Mouse (Mus musculus) CH12.LX (cell line): ENCODE measurements at regions not wholly inside any gene's neighbourhood (a gene's known extent, or its start where the extent isn't known, plus 50 kb on each side); places are given as distances from the start of the nearest gene placed in this dataset.

Source experiments
- DNase-seq: peaks from one replicate; pipeline ENCODE4 v3.0.0-alpha.2; 2013; ENCODE audit errors: extremely low read depth
- H3K27ac ChIP-seq: 2 replicates; pipeline ENCODE4 v1.5.1; 2012; ENCODE audit warnings: low read depth, mild to moderate bottlenecking, control low read depth, moderate library complexity; ENCODE audit not compliant: insufficient read depth
- H3K27me3 ChIP-seq: replicated peaks from 2 replicates; pipeline ENCODE3; 2012; ENCODE audit warnings: inconsistent platforms
- H3K36me3 ChIP-seq, 2 experiments: replicated peaks in 1 of 2; 2 replicates each; pipeline versions ENCODE3 to v1.6.1; 2012; ENCODE audit warnings: inconsistent platforms in 1 of 2, low read length in 1 of 2, mild to moderate bottlenecking in 1 of 2, mixed read lengths in 1 of 2, moderate library complexity in 1 of 2; ENCODE audit not compliant: control insufficient read depth in 1 of 2, insufficient read depth in 1 of 2
- H3K4me1 ChIP-seq, 2 experiments: 2 replicates each; pipeline ENCODE4 v1.6.1; 2012; ENCODE audit warnings: inconsistent platforms in 1 of 2, moderate library complexity in 1 of 2; ENCODE audit not compliant: insufficient read depth in 2 of 2, control insufficient read depth in 1 of 2
- H3K4me2 ChIP-seq: 2 replicates; pipeline ENCODE4 v1.6.1; 2012; ENCODE audit warnings: low read depth, mild to moderate bottlenecking, control low read depth; ENCODE audit not compliant: poor library complexity, insufficient read depth, severe bottlenecking
- H3K4me3 ChIP-seq, 3 experiments: fragments of 150-350 bp in 1 of 3; sonication (generic) in 1 of 3; replicated peaks in 1 of 3; 2 replicates each; pipeline versions ENCODE3 to v1.5.1; 2011 to 2012; ENCODE audit warnings: low read depth in 2 of 3, low read length in 2 of 3, mild to moderate bottlenecking in 2 of 3, moderate library complexity in 2 of 3, control low read depth in 1 of 3, improper control_type of control experiment in 1 of 3, inconsistent platforms in 1 of 3, mixed read lengths in 1 of 3; ENCODE audit not compliant: poor library complexity in 1 of 3
- H3K79me2 ChIP-seq: replicated peaks from 2 replicates; pipeline ENCODE4 v1.6.1; 2012; ENCODE audit warnings: mild to moderate bottlenecking, moderate library complexity; ENCODE audit not compliant: control insufficient read depth, poor library complexity, insufficient read depth, severe bottlenecking; ENCODE audit errors: extremely low read depth
- H3K9ac ChIP-seq: 2 replicates; pipeline ENCODE4 v1.6.1; 2012; ENCODE audit warnings: low read depth, mild to moderate bottlenecking, control low read depth, moderate library complexity; ENCODE audit not compliant: insufficient read depth
- H3K9me3 ChIP-seq: replicated peaks from 2 replicates; pipeline ENCODE3; 2012; ENCODE audit warnings: low read length, inconsistent platforms, mixed read lengths
- CHD1 ChIP-seq: IDR thresholded peaks from 2 replicates; pipeline ENCODE4 v1.6.1; 2012; ENCODE audit warnings: low read depth, low read length, improper control_type of control experiment, inconsistent platforms
- CHD2 ChIP-seq: IDR thresholded peaks from 2 replicates; pipeline ENCODE4 v1.6.1; 2011; ENCODE audit warnings: low read length, improper control_type of control experiment
- CTCF ChIP-seq, 2 experiments: IDR thresholded peaks in 1 of 2; conservative IDR thresholded peaks in 1 of 2; 2 replicates each; pipeline ENCODE4 v1.5.1; 2011 to 2012; ENCODE audit warnings: low read depth in 2 of 2, low read length in 2 of 2, improper control_type of control experiment in 1 of 2, inconsistent platforms in 1 of 2, mild to moderate bottlenecking in 1 of 2, moderate library complexity in 1 of 2
- E2F4 ChIP-seq: IDR thresholded peaks from 2 replicates; pipeline ENCODE4 v1.6.1; 2011; ENCODE audit warnings: low read depth, low read length, improper control_type of control experiment; ENCODE audit not compliant: insufficient replicate concordance
- EP300 ChIP-seq: IDR thresholded peaks from 2 replicates; pipeline ENCODE4 v1.6.1; 2011; ENCODE audit warnings: low read length, improper control_type of control experiment
- GABPA ChIP-seq: IDR thresholded peaks from 2 replicates; pipeline ENCODE4 v1.6.1; 2012; ENCODE audit warnings: low read depth, low read length, improper control_type of control experiment, inconsistent platforms; ENCODE audit not compliant: insufficient replicate concordance
- IRF4 ChIP-seq: IDR thresholded peaks from 2 replicates; pipeline ENCODE4 v1.6.1; 2014; ENCODE audit warnings: low read depth, mild to moderate bottlenecking, inconsistent platforms, low read length, improper control_type of control experiment
- JUN ChIP-seq: IDR thresholded peaks from 2 replicates; pipeline ENCODE4 v1.6.1; 2011; ENCODE audit warnings: low read depth, mild to moderate bottlenecking, low read length, improper control_type of control experiment, moderate library complexity; ENCODE audit not compliant: insufficient read depth
- KAT2A ChIP-seq: IDR thresholded peaks from 2 replicates; pipeline ENCODE4 v1.6.1; 2012; ENCODE audit warnings: low read length, improper control_type of control experiment, inconsistent platforms; ENCODE audit not compliant: insufficient replicate concordance
- MAFK ChIP-seq: IDR thresholded peaks from 2 replicates; pipeline ENCODE4 v1.6.1; 2011; ENCODE audit warnings: low read length, improper control_type of control experiment; ENCODE audit not compliant: insufficient replicate concordance
- MAZ ChIP-seq: IDR thresholded peaks from 2 replicates; pipeline ENCODE4 v1.6.1; 2012; ENCODE audit warnings: low read depth, mild to moderate bottlenecking, inconsistent platforms, low read length, improper control_type of control experiment, moderate library complexity
- MEF2A ChIP-seq: IDR thresholded peaks from 2 replicates; pipeline ENCODE4 v1.6.1; 2014; ENCODE audit warnings: low read depth, mild to moderate bottlenecking, inconsistent platforms, low read length, improper control_type of control experiment, borderline replicate concordance
- MXI1 ChIP-seq: IDR thresholded peaks from 2 replicates; pipeline ENCODE4 v1.6.1; 2011; ENCODE audit warnings: mild to moderate bottlenecking, low read depth, low read length, improper control_type of control experiment
- MYC ChIP-seq: IDR thresholded peaks from 2 replicates; pipeline ENCODE4 v1.6.1; 2011; ENCODE audit warnings: low read depth, mild to moderate bottlenecking, improper control_type of control experiment, low read length
- NELFE ChIP-seq: IDR thresholded peaks from 2 replicates; pipeline ENCODE4 v1.6.1; 2011; ENCODE audit warnings: low read depth, low read length, improper control_type of control experiment
- PAX5 ChIP-seq: IDR thresholded peaks from 2 replicates; pipeline ENCODE4 v1.6.1; 2012; ENCODE audit warnings: low read length, inconsistent platforms, mixed read lengths
- POLR2AphosphoS2 ChIP-seq: IDR thresholded peaks from 2 replicates; pipeline ENCODE4 v1.6.1; 2011; ENCODE audit warnings: low read depth, low read length, improper control_type of control experiment
- RAD21 ChIP-seq: IDR thresholded peaks from 2 replicates; pipeline ENCODE4 v1.6.1; 2011; ENCODE audit warnings: low read depth, mild to moderate bottlenecking, low read length, improper control_type of control experiment, moderate library complexity
- SIN3A ChIP-seq: IDR thresholded peaks from 2 replicates; pipeline ENCODE4 v1.6.1; 2012; ENCODE audit warnings: low read length, improper control_type of control experiment, inconsistent platforms
- TCF12 ChIP-seq: IDR thresholded peaks from 2 replicates; pipeline ENCODE4 v1.6.1; 2014; ENCODE audit warnings: low read depth, mild to moderate bottlenecking, inconsistent platforms, low read length, improper control_type of control experiment
- UBTF ChIP-seq: IDR thresholded peaks from 2 replicates; pipeline ENCODE4 v1.6.1; 2012; ENCODE audit warnings: low read depth, mild to moderate bottlenecking, inconsistent platforms, low read length, improper control_type of control experiment, moderate library complexity
- USF1 ChIP-seq: IDR thresholded peaks from 2 replicates; pipeline ENCODE4 v1.6.1; 2014; ENCODE audit warnings: low read depth, mild to moderate bottlenecking, inconsistent platforms, low read length, improper control_type of control experiment
- ZC3H11A ChIP-seq: IDR thresholded peaks from 2 replicates; pipeline ENCODE4 v1.6.1; 2012; ENCODE audit warnings: low read depth, mild to moderate bottlenecking, inconsistent platforms, low read length, improper control_type of control experiment
- ZKSCAN1 ChIP-seq: IDR thresholded peaks from 2 replicates; pipeline ENCODE4 v1.6.1; 2012; ENCODE audit warnings: low read depth, inconsistent platforms, low read length, improper control_type of control experiment, borderline replicate concordance
- ZMIZ1 ChIP-seq: IDR thresholded peaks from 2 replicates; pipeline ENCODE4 v1.6.1; 2012; ENCODE audit warnings: low read depth, mild to moderate bottlenecking, inconsistent platforms, low read length, improper control_type of control experiment
- ZNF384 ChIP-seq: IDR thresholded peaks from 2 replicates; pipeline ENCODE4 v1.6.1; 2012; ENCODE audit warnings: low read depth, low read length, improper control_type of control experiment, inconsistent platforms
- dilution Hi-C: fragments of 300-500 bp; cut with MboI; formaldehyde crosslinking; loops from 2 replicates; pipeline ENCODE4 v1.14.3; 2020; ENCODE audit warnings: low sequenced_read_pairs; ENCODE audit not compliant: extremely low pct_unique_long_range_greater_than_20kb, extremely low pct_ligation_motif_present
- in situ Hi-C: fragments of 300-500 bp; cut with MboI; formaldehyde crosslinking; loops from 3 replicates; pipeline ENCODE4 v1.14.3; 2019; ENCODE audit warnings: low sequenced_read_pairs, low pct_ligation_motif_present, low pct_unique_long_range_greater_than_20kb, mixed read lengths

- TF ChIP-seq MEF2A (no peak), EP300 (no peak), ZMIZ1 (no peak), PAX5 (no peak), ZC3H11A (no peak), ZKSCAN1 (no peak), MXI1 (no peak)
- H3K9ac ChIP-seq: no peak overlapping the region
- no peaks in the 10 kb centered on the region for H3K9me3 ChIP-seq
- no peaks in the 10 kb centered on the region for H3K36me3 ChIP-seq
- no peak overlapping the region for H3K4me3 ChIP-seq
- H3K79me2 ChIP-seq: no peaks in the 10 kb centered on the region
- DNase-seq: no peak
- H3K27ac ChIP-seq: no peak overlapping the region
- no peaks in the 10 kb centered on the region for H3K4me1 ChIP-seq
- no peak overlapping the region for H3K4me2 ChIP-seq
- dilution Hi-C loops (no loop called here), in situ Hi-C loops (no loop called here)
- H3K27me3 ChIP-seq: no peaks in the 10 kb centered on the region
Observed at GRCm38 (mm10) chr1:35495963-35496362, 572.2 kb upstream of the Hs6st1 start.

GRCm38 (mm10) chr1:35522951-35523350 lies 545.2 kb upstream of the Hs6st1 start:
- Histone ChIP-seq H3K9ac (no peak overlapping the region), H3K27me3 (no peaks in the 10 kb centered on the region), H3K9me3 (no peaks in the 10 kb centered on the region), H3K79me2 (no peaks in the 10 kb centered on the region), H3K4me1 (peaks cover 5 to 35% of the 10 kb centered on the region in 2 experiments), H3K27ac (no peak overlapping the region), H3K36me3 (no peaks in the 10 kb centered on the region), H3K4me2 (no peak overlapping the region), H3K4me3 (no peak overlapping the region)
- TF ChIP-seq CHD1 (no peak), MYC (no peak), E2F4 (no peak), GABPA (no peak)
- dilution Hi-C loops: no loop called here
- in situ Hi-C loops: no loop called here
- DNase-seq: no peak

DNA sequence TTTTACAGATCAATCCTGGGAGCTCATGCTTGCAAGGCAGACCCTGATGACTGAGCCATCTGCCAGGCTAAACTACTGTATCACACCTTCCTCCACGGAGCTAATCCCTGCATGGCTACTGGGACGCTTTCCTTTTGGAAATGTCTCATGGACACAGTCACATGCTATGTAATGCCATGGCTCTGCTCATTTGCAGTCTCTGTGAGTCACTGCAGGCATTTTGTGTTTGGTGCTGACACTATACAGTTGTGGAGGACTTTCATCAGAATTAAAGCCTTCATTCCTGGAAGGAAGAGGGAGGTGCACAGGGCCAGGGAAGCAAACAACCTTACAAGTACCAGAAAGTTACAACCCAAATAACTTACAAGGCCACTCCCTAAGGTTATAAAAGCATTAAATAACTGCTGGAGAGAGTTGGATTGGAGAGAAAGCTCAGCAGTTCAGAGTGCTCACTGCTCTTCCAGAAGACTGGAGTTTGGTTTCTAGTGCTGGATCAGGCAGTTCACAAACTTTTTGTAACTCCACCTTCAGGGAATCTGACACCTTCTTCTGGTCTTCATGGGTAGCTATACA lies 544.3 kb upstream of the Hs6st1 start:
- H3K27ac ChIP-seq: no peak overlapping the region
- H3K36me3 ChIP-seq: no peaks in the 10 kb centered on the region
- in situ Hi-C loops (no loop called here), dilution Hi-C loops (no loop called here)
- TF ChIP-seq SIN3A (no peak), JUN (no peak), UBTF (no peak), KAT2A (no peak), CTCF (conservative IDR thresholded peaks at IDR 0.05 in 1 of 2, IDR thresholded peaks at IDR 0.05 in 1 of 2; ENCODE audit: low read depth in 2 of 2, low read length in 2 of 2) (no peak), IRF4 (no peak), USF1 (no peak), MAZ (no peak), TCF12 (no peak), MXI1 (no peak), NELFE (no peak), CHD2 (no peak), POLR2AphosphoS2 (no peak), MAFK (no peak), RAD21 (no peak), ZKSCAN1 (no peak), ZNF384 (no peak), MEF2A (no peak)
- no peak overlapping the region for H3K4me3 ChIP-seq
- no peak overlapping the region for H3K4me2 ChIP-seq
- H3K79me2 ChIP-seq: no peaks in the 10 kb centered on the region
- no peak overlapping the region for H3K9ac ChIP-seq
- no peaks in the 10 kb centered on the region for H3K27me3 ChIP-seq
- peaks cover 5 to 44% of the 10 kb centered on the region in 2 experiments for H3K4me1 ChIP-seq
- no peak for DNase-seq
- H3K9me3 ChIP-seq: no peaks in the 10 kb centered on the region
